Mouse (Mus musculus) mesoderm, embryonic 11.5 days (tissue): ENCODE results near the gene Olfr263.

Experiments
- DNase-seq: peaks from one replicate; pipeline ENCODE4 v3.0.0-alpha.2; 2012; ENCODE audit warnings: low read depth, low spot score

Gene Olfr263

DNA sequence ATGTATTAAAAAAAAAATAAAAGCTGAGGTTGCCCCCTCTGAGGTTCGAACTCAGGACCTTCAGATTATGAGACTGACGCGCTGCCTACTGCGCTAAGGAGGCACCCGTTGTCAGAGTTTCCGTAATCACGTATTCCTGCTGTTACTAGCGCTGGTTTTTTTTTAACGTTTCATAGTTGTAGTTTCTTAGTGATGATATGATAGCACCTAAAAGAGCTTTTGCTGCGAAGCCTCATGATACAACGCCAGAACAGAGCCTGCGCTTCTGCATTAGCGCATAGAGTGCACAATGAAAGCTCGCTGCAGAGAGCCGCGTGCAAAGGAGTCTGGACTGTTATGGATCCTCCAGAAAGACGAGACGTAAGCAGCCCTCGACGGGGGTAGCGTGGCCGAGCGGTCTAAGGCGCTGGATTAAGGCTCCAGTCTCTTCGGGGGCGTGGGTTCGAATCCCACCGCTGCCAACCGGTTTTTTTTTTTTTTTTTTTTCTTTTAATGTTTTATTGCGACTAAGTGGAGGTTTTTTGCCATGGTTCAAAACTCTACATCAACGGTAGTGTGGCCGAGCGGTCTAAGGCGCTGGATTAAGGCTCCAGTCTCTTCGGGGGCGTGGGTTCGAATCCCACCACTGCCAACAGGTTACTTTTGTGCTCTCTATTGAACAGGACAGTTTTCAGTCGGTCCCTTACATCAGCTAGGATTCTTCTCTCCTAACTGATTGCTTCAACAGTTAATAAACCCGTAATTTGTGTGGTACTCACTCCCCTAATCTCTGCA, 40.4 kb downstream of the Olfr263 start:
- peak; percentile 87 for DNase-seq

DNA sequence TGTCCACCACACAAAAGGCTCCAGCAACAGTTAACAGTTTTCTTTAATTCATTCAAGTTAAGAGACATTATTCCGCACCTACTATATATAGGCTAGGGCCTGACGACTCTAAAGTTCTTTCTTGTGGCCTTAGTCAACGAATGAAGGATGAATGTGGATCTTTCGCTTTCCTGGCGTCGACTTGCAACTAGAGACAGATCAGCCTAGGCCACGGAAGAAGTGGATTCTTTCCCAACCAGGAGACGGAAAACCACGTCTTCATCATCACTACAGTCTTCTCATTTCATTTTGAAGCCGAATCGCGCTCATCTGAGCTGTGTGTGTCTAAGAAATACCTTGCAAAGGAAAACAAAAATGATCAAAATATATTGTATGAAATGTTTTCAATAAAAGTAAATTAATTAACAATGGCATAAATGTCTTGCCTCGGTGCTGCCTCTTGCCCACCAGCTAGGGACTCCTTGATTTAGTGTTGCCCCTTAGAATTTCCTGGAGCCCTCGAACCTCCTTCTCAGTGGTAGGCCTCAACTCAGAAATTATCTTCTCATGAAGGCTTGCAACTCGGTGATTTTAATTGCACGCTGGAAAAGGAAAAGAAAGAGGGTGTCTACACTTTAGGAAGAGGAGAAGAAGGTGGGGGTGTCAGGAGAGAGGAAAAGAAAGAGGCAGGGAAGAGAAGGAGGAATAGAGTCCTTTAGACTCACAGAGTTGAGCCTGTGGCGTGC, 41.2 kb downstream of the Olfr263 start:
- no peak for DNase-seq

DNA sequence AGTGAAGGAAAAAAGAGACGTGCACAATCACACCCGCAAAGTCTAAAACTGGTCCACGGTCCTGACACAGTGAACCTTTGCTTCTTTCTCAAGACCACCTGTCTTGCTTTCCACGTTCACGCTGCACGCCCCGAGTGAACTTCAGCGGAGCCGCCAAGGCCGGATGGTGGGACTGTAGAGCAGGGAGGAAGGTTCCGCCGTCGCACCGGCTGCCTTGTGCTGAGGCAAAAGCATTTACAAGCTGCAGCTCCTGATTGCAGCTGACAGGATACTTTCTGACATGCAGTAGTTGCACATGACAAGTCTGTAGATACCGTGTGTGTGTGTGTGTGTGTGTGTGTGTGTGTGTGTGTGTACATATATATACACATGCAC, 41.7 kb downstream of the Olfr263 start:
- no peak for DNase-seq

DNA sequence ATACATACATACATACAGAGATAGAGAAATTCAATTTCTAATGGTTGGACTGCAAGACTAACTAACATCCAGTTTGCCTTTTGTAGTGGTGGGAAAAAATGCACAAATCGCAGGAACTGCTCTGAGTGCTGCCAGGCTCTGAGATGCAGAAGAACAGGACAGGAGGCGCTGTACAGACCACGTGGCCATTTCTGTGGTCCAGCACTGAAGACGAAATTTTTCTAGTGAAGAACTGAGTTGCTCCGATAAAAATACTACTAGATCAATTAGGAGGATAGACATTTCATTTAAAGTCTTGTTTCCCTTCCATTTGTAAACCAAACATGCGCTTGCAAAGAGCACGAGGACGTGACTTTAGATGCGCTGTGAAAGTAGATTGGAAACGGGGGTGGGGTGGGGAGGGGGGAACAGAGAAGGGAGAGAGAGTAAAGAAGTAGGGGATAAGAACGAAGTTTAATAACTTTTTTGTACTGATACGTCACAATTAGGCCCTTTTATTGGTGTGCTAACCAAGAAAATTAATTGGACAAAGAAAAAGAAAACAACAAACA, 42.2 kb downstream of the Olfr263 start:
- DNase-seq: peak; percentile 76

DNA sequence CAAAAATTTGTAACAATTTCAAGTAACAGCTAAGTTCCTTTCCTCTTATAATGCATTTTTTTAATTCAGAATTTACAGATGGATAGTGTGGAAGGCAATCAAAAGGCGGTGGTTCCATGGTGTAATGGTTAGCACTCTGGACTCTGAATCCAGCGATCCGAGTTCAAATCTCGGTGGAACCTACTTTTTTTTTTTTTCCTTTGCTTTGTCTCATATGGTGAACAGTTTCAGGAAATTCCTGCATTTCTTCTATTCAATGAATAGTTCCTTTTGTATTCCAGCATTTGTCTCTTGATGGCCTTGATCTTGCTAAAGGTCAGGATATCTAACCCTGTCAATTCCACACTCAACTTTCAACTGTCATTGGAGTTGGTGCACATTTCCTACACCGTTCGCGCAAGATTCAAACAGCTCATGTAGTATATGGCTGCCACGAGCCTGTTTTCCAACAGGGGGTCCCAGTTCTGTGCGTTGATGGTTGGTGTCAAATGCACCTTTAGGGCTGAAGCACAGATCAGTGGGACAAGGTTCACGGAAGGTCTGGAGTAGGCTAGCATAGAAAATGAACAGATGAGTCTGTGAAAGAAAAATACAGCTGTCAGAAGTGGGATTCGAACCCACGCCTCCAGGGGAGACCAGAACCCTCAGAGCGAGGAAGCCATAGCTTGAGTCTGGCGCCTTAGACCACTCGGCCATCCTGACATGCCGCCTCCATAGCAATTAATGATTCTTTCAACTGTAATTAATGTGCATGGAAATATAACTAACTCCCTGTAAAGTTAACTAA, 43.0 kb downstream of the Olfr263 start:
- peak; percentile 84 for DNase-seq

DNA sequence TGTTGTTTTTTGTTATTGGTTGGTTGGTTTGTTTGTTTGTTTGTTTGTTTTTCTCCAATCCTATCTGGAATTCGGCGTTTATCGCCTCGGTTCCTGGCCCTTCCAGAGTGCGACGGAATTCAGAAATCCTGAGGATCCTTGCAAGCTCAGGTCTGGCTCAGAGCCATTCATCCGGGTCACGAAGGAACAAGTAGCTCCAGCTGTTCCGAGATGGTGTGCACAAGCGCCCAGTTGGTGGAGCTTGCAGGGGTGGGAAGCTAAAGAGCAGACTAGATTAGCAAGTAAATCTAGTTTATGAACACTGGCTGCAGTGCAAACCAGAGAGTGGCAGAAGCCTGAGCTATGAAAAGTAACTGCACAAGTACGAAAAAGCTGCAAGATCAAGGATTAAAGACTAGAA, 43.6 kb downstream of the Olfr263 start:
- DNase-seq: peak; percentile 87

DNA sequence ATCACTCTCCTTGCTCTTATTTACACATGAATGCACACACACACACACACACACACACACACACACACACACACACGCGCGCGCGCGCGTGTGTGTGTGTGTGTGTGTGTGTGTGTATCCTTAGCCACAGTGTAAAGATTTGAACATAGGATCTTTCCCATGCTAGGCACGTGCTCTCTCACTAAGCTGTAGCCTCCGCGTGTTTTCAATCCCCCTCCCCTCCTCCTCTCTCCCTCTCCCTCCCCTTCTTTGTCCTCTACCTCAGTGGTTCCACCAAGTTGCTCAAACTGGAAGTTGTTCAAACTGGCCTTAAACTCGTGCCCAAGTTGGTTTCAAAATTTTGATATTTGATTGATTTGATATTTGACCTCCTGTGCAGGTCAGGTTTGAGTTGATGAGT, 47.3 kb downstream of the Olfr263 start:
- no peak for DNase-seq

DNA sequence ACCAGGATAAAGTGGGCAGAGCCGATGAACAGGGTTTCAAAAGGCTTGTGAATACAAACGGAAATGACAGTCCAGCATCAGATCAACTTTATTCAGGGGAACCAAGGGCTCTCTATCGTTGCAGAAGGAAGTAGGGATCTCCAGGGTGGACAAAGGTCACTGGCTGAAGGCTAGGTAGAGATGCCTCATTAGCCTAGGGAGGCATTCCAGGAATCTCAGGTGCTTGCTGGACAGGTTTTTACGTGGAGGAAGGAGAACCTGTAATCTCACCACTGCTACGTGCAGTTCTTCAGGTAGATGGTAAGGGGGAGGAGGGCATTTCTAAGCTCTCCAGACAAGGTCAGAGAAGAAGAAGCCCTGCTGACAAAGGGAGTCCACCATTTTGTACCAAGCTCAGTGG, 48.2 kb downstream of the Olfr263 start:
- no peak for DNase-seq

DNA sequence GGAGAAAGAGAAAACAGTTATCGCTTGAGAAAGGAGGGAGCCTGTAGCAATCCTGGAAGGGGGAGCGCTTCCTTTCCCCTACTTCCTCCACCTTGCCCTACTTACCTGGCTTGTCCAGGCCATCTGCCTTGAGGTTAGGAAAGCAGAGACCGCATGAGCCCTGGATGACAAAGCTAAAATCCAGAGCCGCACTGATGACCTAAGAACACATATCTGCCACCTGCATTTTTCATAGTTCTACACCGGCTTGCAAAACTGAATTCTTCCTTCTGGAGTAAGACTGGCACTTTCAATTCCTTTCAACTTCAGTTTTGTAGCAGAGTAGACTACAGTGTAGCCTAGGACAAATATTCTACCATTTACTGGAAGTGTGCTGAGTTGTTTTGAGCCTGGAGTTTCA, 48.9 kb downstream of the Olfr263 start:
- DNase-seq: no peak

DNA sequence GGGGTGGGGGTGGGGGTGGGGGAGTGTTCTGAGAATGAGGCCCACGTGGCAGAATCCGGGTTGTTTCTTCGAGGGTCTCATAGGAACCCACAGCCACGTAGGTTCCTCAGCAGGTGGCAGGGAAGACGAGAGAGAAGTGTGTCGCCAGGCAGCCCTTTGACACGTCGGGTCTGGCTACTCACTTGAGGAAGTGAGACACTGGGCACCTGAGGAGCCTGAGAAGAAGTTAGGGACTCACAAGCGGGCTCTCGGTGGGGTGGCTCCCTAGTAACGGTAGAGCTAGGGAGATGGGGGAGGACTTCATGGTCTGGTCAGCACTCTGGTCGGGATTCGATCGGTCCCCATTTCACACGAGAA, 49.9 kb downstream of the Olfr263 start, which contains the start of gene Trim27:
Gene Trim27 (plus strand): TSS at position 79 of the 357 bp plus-strand sequence.
- DNase-seq: no peak

DNA sequence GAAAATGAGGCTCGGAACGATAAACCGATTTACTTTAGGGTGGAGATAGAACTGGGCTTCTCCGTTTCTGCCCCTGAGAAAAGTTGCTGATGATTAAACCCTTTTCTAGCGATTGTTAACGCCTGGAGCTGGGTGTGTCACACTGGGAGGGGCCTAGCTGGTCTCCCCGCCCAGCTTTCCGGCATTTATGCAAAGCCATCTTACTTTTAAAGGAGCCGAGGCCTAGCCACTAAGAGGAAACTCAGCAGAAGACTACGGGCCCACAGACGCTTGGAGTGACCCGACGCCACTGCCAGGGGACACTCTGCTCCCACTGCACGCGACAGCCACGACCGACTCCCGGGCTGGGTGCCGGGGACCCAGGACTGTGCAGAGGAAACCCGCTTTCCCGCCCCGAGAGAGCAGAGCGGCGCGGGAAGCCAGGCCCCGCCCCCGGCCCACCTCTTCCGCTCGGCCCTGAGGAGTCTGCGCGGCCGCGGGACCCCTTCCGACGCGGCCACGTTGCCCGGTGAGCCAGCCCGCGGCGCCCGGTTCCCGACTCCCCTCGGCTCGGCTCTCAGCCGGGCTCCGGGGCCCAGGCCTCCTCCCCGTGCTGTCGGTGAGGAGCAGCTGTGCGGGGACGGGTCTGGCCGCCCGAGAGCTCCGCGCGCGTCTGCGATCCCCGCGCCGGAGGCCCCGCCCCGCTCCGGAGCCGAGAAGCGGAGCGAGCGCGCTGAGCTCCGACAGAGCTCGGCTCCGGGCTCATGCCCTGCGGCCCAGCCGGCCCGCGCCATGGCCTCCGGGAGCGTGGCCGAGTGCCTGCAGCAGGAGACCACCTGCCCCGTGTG, 50.5 kb downstream of the Olfr263 start:
- peak; percentile 84 for DNase-seq

DNA sequence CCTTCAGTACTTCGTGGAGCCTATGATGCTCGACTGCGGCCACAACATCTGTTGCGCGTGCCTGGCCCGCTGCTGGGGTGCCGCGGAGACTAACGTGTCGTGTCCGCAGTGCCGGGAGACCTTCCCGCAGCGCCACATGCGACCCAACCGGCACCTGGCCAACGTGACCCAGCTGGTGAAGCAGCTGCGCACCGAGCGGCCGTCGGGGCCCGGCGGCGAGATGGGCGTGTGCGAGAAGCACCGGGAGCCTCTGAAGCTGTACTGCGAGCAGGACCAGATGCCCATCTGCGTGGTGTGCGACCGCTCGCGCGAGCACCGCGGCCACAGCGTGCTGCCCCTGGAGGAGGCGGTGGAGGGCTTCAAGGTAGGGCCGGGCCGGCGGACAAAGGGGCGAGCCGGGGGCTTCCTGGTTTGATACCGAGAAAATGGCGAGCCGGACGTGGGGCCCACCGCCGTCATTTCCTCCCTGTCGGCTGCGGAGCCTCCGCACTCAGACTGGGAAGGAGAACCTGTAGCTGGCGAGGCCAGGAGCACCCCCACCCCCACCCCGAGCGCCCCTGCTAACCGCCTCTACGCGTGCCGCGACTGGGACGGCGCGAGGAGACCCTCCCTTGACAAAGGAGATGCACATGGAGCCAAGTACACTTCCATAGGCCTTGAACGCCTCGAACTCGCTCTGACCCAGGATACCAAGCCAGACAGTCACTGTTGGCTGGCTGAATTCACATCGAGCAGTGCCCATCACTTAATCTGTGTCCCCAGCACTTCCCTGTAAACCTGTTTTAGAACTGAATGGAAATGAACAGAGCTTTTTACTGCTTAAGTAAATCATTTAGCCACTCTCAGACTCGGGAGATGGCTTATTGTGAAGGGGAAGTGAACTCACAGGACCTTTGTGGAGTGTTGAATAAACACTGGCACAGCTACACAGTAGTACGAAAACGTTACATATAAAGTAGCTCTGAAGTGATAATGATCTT, 51.4 kb downstream of the Olfr263 start:
- DNase-seq: peak; percentile 58

DNA sequence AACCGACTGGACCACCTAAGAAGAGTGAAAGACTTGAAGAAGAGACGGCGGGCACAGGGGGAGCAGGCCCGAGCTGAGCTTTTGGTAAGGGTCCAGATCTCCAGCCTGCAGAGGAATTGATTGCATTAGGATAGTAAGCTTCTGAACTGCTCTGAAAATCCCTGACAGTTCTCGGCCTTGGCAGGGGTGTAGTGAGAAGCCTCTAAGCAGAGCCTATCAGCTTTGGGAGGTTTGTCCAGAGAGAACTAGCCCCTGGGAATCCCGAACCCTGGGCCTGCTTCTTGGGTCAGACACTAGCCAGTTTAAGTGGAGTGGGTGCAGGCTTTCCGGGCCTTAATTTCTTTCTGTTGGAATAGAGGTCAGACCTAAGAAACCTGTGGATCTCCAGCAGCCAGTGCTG, 52.6 kb downstream of the Olfr263 start:
- DNase-seq: no peak

DNA sequence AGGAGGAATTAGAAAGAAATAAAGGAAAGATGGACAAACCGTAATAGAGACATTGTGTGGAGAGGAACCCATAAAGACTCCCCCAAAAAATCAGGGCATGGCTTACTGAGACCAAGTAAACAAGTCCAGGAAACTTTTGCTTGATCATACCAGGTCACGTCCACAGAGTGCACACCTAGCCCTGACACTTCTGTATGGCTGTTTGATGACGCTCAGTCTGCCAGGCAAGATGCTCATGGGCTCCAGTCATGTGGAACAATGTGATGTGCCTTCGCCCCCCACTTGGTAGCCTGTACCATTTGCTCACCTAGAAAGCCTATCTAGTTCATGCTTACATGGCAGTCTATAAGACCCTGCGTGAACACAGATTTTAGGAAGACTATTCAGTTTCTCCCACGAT, 53.6 kb downstream of the Olfr263 start:
- DNase-seq: no peak

DNA sequence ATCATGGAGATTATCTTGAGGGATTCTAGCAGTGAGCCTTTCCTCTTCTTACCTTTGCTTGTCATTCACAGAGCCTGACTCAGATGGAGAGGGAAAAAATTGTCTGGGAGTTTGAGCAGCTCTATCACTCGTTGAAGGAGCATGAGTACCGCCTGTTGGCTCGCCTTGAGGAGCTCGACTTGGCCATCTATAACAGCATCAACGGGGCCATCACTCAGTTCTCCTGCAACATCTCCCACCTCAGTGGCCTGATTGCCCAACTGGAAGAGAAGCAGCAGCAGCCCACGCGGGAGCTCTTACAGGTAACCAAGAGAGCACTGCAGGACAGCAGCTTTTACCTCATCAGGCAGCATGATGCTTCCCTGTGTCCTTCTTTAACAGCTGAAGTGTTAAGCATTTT, 54.2 kb downstream of the Olfr263 start:
- no peak for DNase-seq

DNA sequence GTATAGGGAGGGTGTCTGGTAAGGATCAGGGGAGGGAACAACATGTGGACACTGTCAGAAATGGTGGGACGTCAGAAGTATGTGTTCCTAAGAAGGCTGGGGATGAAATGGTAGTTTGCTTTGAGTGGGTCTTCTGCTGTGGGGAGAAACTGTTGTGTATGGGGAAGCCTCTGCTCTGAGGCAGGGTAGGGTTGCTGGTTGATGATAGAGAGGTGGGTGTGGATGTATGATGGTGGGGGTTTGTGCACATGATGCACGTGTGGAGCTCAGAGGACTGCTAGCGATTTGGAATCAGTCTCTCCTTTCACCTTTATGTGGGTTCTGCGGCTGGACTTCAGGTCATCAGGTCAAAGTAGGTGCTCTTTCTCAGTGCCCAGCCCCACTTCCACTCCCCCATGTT, 56.1 kb downstream of the Olfr263 start:
- no peak for DNase-seq
